Mouse (Mus musculus) yolk sac, embryonic 10.5 days (tissue): ENCODE results near the gene Krtap5-2.
"Not testable (repeated sequence)": the region's sequence is repeated elsewhere in the genome, so short reads cannot be mapped to it uniquely, and the experiment has no call there.

ENCODE experiments used
- DNase-seq: peaks from one replicate; pipeline ENCODE4 v3.0.0-alpha.2; 2017; ENCODE audit warnings: low spot score

The Krtap5-2 gene

GRCm38 (mm10) chr7:142175905-142176304 is at the start of gene Krtap5-2:
Gene Krtap5-2 (minus strand): TSS chr7:142176005.
- DNase-seq = not testable (repeated sequence)

DNA sequence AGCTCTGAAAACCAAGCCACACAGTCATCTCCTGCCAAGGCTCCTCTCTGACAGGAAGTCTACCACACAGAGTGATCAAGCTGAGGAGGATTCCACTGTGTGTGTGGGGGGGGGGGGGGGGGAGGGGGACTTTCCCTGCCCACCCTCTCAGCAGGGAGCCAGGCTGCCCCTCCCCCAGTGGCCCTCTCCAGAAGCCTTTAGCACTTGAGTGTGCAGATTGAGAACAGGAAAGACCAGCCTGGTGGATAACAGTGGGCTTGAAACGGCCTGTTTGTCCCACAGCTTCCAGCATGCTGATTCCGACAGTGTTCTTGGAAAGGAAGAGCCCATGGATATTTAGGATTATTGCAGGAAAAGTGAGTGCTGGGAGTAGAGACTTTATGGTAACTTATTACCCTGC is 48.7 kb upstream of the Krtap5-2 start:
- DNase-seq = peak; percentile 2

DNA sequence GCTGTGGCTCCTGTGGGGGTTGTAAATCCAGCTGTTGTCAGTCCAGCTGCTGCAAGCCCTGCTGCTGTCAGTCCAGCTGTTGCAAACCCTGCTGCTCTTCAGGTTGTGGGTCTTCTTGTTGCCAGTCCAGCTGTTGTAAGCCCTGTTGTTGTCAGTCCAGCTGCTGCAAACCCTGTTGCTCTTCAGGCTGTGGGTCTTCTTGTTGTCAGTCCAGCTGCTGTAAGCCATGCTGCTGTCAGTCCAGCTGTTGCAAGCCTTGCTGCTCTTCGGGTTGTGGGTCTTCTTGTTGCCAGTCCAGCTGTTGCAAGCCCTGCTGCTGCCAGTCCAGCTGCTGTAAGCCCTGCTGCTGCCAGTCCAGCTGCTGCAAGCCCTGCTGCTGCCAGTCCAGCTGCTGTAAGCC is 36.3 kb upstream of the Krtap5-2 start:
- not testable (repeated sequence) for DNase-seq

DNA sequence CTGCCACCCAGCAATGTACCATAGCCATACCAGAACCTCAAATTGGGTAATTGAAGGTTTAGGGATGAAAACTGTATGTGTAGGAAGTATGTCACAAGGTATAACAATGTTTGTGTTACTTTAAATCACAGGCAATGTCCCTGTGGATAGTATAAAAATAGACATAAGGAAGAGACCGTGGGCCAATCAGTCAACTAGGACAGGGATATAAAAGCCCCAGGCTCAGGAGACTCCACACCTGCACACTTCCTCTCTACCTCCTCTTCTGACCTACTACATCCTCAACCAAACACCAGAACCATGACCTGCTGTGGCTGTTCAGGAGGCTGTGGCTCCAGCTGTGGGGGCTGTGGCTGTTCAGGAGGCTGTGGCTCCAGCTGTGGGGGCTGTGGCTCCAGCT is 35.8 kb upstream of the Krtap5-2 start, which contains the start of gene Gm7579:
Gene Gm7579, plus strand, starts transcription at position 301 of the 400 bp plus-strand sequence.
- no peak for DNase-seq

DNA sequence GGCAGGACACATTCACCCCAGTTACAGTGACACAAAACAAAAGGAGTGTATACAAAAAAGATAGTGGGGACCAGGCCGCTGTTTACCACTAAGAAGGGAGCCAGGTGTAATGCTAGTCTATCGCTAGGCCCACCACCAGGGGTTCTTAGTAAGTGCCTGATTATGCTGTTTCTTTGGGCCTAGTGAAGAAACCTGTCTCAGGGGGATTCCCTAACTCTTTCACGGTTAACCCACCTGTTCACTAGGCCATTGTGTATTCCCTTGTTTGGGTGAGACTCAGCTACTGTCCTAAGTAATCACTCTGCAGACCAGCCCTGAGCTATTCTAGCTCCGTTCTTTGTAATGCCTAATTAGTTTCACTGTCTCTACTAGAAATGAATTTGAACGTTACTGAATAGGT is 31.1 kb upstream of the Krtap5-2 start:
- not testable (repeated sequence) for DNase-seq

DNA sequence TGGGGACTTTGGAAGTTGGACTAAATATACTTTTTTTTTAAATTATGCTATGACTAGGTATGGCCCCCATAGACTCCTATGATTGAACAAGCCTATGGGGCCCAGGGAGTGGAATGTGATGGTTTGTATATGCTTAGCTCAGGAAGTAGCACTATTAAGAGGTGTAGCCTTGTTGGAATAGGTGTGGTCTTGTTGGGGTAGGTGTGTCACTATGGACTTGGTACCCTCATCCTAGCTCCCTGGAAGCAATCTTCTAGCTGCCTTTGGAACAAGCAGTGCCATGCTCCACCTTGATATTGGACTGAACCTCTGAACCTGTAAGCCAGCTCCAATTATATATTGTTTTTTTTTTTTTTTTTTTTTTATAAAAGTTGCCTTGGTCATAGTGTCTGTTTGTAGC is 29.7 kb upstream of the Krtap5-2 start:
- DNase-seq = no peak

GRCm38 (mm10) chr7:142201064-142201463 is 25.3 kb upstream of the Krtap5-2 start, which contains the start of gene Krtap5-3:
Gene Krtap5-3 (plus strand): TSS chr7:142201364.
- DNase-seq = no peak

DNA sequence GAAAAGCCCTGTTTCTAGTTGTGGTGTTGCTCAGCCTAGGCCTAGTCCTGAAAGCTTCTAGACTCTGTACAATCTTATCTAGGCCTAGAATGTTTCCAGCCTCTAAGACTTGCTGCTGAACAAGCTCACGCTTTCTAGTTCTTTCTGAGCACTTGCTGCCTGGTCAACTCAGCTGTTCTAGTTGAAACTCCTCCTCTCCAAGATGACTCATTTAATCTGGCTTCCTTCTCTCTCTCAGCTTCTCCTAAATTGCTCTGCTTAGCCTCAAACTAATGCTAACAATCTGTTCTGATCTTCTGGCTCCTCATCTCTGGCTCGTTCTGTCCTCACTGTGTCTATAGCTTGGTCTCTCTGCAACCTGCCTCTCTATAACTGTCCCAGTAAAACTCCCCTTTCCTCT is 22.9 kb upstream of the Krtap5-2 start:
- DNase-seq = no peak

DNA sequence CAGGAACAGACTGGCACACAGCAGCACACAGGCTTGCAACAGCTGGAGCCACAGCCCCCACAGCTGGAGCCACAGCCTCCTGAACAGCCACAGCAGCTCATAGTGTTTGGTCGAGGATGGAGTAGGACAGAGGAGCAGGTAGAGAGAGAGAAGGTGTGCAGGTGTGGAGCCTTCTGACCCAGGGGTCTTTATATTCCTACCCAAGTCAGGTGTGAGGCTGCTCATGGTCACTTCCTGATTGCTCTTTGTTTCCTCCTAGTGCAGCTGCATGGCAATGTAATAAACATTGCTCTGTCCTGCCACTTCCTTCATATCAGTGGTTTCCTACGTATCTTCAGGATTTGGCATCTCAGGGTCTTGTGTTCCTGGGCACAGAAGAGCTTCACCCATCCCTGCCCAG is 14.5 kb upstream of the Krtap5-2 start, which contains the start of gene Gm10153:
Gene Gm10153, minus strand, starts transcription at position 101 of the 400 bp plus-strand sequence.
- no peak for DNase-seq

- DNase-seq = no peak
Observed at GRCm38 (mm10) chr7:142188156-142188555, 12.4 kb upstream of the Krtap5-2 start.

DNA sequence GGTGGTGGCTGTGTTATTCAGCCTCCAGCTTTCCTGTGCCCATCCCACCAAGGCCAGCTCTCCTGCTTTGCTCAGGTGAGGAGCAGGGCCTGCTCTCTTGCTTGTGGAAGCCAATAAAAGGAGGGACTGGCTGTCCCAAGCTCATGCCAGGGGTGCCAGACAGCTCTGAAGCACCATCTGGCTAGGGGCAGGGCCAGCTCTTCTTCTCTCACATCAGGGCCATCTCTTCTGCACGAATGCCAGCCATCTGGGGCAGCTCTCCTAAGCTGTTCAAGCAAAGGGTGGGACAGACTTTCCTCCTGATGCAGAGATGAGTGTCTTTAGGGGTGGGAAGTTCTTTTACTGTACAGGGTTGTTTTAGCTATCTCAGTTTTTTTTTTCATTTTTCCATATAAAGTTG is 5.2 kb upstream of the Krtap5-2 start:
- DNase-seq = no peak

GRCm38 (mm10) chr7:142178685-142179084 is 2.9 kb upstream of the Krtap5-2 start:
- DNase-seq = no peak

DNA sequence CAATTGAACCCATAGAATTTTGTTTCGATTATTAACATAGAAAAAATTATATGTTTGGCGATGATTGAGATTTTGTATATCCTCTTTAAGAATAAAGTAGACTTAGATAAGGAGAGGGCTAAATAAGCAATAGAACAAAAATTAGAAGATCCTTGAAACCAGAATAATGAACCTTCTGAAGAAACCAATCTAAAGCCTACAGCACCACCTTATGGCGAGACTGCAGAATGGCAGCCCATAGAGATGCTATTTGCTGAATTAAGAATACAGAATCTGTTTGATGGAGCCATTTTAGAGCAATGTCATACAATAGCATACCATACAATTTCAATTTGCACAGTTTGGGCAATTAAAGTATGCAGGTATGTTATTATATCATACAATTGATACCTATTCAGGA is 6.0 kb downstream of the Krtap5-2 start:
- no peak for DNase-seq

DNA sequence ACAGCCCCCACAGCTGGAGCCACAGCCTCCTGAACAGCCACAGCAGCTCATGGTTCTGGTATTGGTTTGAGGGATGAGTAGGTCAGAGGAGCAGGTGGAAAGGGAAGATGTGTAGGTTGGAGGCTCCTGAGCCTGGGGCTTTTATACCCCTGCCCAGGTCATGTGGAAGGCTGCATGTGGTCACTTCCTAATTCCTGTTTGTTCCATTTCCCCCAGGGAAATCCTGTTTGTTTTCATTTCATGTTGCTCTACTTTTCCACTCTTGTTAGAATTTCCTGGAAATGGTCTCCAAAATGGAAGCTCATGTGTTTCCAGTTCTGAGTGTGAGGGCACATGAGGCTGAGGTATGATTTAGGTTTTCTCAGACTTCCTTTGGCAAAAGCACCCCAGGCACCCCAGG is 10.2 kb downstream of the Krtap5-2 start, which contains the start of gene Gm4553:
Gene Gm4553, minus strand, starts transcription at position 101 of the 400 bp plus-strand sequence.
- DNase-seq = not testable (repeated sequence)

DNA sequence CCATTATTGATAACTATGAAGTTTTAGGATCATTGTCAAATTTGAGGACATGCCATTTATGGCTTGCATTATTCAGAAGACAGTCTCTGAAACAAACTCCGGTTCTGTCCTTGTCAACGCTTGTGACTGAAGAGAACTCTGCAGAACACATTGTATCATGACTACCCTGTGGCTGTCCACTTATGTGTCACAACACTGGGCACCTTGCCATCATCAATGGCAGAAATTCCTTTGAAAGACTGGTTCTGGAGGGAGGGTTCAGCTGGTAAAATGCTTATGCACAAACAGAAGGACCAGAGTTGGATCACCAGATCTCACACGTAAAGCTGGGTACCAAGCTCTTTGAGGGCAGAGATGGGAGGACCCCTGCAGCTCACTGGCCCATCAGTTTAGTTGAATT is 16.4 kb downstream of the Krtap5-2 start:
- DNase-seq = no peak

GRCm38 (mm10) chr7:142157013-142157412 is 18.8 kb downstream of the Krtap5-2 start, which contains the start of gene Gm29735:
Gene Gm29735 (minus strand): TSS chr7:142157113.
- not testable (repeated sequence) for DNase-seq

- no peak for DNase-seq
Observed at GRCm38 (mm10) chr7:142155308-142155707, 20.5 kb downstream of the Krtap5-2 start.

- DNase-seq = no peak
Observed at GRCm38 (mm10) chr7:142152191-142152590, 23.6 kb downstream of the Krtap5-2 start.

DNA sequence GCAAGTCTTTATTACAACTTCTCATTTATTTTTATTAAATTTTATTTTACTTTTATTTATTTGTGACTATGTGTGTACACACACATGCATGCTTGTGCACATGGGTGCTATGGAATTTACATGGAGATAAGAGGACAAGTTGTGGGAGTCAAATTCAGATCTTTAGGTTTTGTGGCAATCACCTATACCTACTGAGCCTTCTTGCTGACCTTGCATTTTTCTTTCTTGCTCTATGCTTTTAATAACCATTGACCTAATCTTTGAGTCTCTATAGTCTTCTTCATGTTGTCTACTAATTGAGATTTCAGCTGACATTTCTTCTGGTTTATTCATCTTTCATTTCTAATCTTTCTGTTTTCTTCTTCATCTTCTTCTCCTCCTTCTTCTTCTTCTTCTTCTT is 27.2 kb downstream of the Krtap5-2 start:
- no peak for DNase-seq

- DNase-seq = peak; percentile 17
Observed at GRCm38 (mm10) chr7:142146033-142146432, 29.8 kb downstream of the Krtap5-2 start.

DNA sequence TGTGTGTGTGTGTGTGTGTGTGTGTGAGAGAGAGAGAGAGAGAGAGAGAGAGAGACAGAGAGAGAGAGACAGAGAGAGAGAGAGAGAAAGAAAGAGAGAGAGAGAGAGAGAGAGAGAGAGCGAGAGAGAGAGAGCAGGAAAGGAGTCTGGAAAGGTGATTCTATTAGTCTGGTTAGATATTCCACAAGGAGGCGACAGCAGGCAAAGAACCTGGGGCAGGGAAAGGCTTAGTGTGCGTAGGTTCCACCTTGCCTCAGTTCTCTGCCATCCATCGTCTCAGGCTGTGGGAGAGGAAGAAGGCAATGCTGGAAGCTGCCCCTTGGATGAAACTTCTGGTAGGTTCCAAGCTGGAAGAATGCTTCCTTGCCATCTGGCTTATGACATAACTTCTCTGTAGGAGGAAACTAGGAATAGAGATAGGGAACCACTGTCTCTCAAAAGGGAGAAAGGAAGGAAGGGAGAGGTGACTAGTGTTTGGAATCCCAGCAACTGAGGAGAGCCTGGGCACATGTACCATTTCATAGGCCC is 30.3 kb downstream of the Krtap5-2 start:
- no peak for DNase-seq

GRCm38 (mm10) chr7:142144507-142144906 is 31.3 kb downstream of the Krtap5-2 start, which contains the start of gene Gm45337:
Gene Gm45337 (minus strand): TSS chr7:142144607.
- no peak for DNase-seq

DNA sequence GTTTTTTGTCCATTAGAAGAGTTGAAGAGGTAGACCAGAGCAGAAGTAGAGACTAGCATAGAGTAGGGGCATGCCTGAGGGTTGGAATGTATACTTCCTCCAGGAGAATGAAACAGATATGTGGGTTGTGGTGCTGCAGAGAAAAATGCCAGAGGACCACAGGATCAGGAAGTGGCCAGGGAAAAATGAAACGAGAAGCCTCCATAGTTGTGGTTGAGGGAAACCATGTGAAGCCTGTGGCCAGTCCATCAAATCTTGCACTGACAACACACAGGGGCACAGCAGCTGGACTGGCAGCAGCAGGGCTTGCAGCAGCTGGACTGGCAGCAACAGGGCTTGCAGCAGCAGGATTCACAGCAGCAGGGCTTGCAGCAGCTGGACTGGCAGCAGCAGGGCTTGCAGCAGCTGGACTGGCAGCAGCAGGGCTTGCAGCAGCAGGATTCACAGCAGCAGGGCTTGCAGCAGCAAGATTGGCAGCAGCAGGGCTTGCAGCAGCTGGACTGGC is 32.2 kb downstream of the Krtap5-2 start:
- not testable (repeated sequence) for DNase-seq

DNA sequence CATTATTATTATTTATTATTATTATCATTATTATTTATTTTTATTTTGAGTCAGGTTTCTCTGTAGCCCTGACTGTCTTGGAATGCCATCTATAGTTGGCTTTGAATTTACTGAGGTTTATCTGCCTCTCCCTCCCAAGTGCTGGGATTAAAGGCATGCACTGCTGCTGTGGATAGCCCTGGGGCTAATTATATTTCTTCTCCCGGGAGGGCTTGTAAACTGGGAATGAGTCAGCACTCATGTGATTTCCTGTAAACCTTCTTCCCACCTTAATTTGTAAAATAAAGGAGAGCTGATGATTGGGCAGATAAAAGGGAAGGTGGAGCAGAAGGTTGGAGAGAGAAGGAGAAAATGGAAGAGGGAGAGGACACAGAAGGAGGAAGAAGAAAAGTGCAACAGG is 35.1 kb downstream of the Krtap5-2 start:
- DNase-seq = no peak
